Mouse (Mus musculus): ENCODE measurements around the gene Copz2. TPM values are rescaled to one million over a fixed set of nuclear protein-coding genes. Genes with fewer than 3 reads are reported as not detected.
"Not testable (repeated sequence)": the region's sequence is repeated elsewhere in the genome, so short reads cannot be mapped to it uniquely, and the experiment has no call there.

The Copz2 gene
- polyA plus RNA-seq (2012; ENCODE audit: insufficient read depth, insufficient read length, low replicate concordance, missing spikeins) = not detected in 2 replicates

DNA sequence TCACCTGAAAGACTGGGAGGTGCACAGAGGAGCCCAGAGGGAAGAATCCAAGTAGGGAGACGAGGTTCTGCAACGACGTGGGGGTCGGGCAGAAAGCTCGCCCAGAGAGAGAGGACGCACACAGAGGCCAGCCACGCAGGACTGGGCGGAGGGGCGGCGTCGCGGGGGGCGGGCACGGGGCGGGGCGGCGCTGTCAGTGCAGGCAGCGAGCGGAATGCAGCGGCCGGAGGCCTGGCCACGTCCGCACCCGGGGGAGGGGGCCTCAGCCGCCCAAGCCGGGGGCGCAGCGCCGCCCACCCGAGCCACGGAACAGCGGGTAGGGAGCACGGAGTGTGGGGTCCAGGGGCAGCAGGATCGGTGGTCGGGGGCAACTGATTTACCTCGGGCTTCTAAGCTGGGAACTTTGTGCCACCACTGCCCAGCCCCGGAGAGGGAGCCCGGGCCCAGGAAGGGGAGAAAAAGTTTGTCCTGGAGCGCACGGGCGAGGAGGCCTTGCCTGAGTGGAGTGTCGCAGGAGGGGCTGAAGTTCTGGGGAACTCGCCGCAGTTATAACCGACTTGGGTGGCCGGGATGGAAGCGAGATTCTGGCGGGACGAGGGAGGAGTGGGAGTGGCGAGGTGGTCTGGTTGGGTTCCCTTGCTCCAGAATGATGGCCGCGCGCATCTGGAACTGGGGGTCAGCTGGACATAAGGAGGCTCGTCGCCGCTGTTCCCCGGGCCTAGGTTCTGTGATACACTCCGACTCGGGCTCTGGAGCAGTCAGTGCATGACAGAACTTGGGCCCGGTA is at the start of gene Copz2:
Gene Copz2, plus strand, starts transcription at position 190 of the 787 bp plus-strand sequence.
- peaks cover 9% of the 10 kb centered on the region for H3K4me1 ChIP-seq (ENCODE audit: control insufficient read depth, insufficient read depth, low read length)
- WGBS = 3% methylated on average over 49 of the region's 60 CpGs
- TF ChIP-seq POLR2A (IDR thresholded peaks at IDR 0.05; ENCODE audit: insufficient read depth, low read depth, low read length) (no peak), CTCF (IDR thresholded peaks at IDR 0.05; ENCODE audit: insufficient read depth, low read depth, low read length) (no peak)
- peak within 1 kb of the TSS; percentile 37 for H3K4me3 ChIP-seq (ENCODE audit: insufficient read depth, low read depth, low read length)
- H3K27ac ChIP-seq (ENCODE audit: insufficient read depth, low read depth, low read length) = no peak within 1 kb of the TSS

DNA sequence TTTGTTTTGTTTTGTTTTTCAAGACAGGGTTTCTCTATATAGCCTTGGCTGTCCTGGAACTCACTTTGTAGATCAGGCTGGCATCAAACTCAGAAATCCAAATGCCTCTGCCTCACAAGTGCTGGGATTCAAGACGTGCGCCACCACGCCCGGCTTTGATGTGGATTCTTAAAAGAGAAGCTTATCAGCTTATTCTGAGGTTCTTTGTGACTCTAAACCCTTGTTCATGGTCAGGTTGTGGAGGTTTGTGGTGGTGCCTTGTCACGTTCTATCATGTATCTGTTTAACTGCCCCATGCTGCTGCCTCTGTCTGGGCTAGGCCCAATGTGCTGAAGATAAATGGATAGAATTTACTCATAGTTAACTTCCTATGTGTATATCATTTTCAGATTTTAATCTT is 44.1 kb upstream of the Copz2 start:
- 94% methylated on average over 5 of the region's 5 CpGs for WGBS
- Histone ChIP-seq H3K27ac (ENCODE audit: insufficient read depth, low read depth, low read length) (no peak overlapping the region), H3K4me1 (ENCODE audit: control insufficient read depth, insufficient read depth, low read length) (no peaks in the 10 kb centered on the region), H3K4me3 (ENCODE audit: insufficient read depth, low read depth, low read length) (no peak overlapping the region)
- TF ChIP-seq POLR2A (IDR thresholded peaks at IDR 0.05; ENCODE audit: insufficient read depth, low read depth, low read length) (no peak), CTCF (IDR thresholded peaks at IDR 0.05; ENCODE audit: insufficient read depth, low read depth, low read length) (no peak)

DNA sequence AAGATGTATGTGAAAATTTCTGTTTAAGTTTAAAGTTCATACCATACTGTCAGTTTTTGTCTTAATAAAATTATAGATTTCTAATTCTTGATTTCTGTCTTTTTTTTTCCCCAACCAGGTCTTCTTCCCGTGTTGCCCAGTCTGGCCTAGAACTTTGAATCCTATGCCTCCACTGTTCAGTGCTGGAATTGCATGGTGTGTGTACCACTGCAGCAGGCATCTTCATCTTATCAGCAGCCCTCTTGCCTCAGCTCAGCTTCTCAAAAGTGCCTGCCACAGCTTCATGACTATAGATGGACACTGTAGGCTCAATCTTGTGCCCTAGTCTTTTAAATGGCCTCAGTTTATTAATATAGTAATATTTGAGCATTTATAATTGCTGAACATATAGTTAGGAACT is 41.6 kb upstream of the Copz2 start:
- TF ChIP-seq CTCF (IDR thresholded peaks at IDR 0.05; ENCODE audit: insufficient read depth, low read depth, low read length) (no peak), POLR2A (IDR thresholded peaks at IDR 0.05; ENCODE audit: insufficient read depth, low read depth, low read length) (no peak)
- Histone ChIP-seq H3K27ac (ENCODE audit: insufficient read depth, low read depth, low read length) (no peak overlapping the region), H3K4me3 (ENCODE audit: insufficient read depth, low read depth, low read length) (no peak overlapping the region), H3K4me1 (ENCODE audit: control insufficient read depth, insufficient read depth, low read length) (no peaks in the 10 kb centered on the region)
- WGBS = 10% methylated on average over 1 of the region's 1 CpGs

DNA sequence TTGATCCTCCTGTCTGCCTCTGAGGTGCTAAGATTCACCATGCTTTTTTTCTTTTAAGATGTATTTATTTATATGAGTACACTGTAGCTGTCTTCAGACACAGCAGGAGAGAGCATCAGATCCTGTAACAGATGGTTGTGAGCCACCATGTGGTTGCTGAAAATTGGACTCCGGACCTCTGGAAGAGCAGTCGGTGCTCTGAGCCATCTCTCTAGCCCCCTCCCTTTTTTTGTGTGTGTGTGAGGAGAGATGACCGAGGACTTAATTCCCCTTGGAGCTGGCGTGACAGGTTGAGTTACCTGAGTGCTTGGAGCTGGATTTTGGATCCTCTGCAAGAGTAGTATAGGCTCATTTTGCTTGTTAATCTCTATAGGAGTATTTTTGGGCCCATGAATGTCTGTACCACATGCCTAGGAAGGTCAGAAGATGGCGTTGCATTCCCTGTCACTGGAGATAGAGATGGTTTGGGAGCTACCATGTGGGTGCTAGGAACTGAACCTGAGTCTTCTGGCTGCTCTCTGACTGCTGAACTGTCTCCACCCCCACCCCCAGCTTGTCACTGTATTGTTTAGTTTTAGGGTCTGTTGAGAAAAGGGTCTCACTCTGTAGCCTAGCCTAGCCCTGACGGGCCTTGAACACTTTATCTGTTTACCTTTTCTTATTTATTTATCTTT is 40.0 kb upstream of the Copz2 start:
- H3K4me1 ChIP-seq (ENCODE audit: control insufficient read depth, insufficient read depth, low read length) = no peaks in the 10 kb centered on the region
- WGBS = 87% methylated on average over 6 of the region's 6 CpGs
- no peak overlapping the region for H3K4me3 ChIP-seq (ENCODE audit: insufficient read depth, low read depth, low read length)
- H3K27ac ChIP-seq (ENCODE audit: insufficient read depth, low read depth, low read length) = no peak overlapping the region
- TF ChIP-seq CTCF (IDR thresholded peaks at IDR 0.05; ENCODE audit: insufficient read depth, low read depth, low read length) (no peak), POLR2A (IDR thresholded peaks at IDR 0.05; ENCODE audit: insufficient read depth, low read depth, low read length) (no peak)

GRCm38 (mm10) chr11:96811188-96811587 is 38.5 kb upstream of the Copz2 start:
- H3K4me3 ChIP-seq (ENCODE audit: insufficient read depth, low read depth, low read length); H3K27ac ChIP-seq (ENCODE audit: insufficient read depth, low read depth, low read length); H3K4me1 ChIP-seq (ENCODE audit: control insufficient read depth, insufficient read depth, low read length): not testable (repeated sequence)
- WGBS = 70% methylated on average over 1 of the region's 1 CpGs

- H3K27ac ChIP-seq (ENCODE audit: insufficient read depth, low read depth, low read length) = no peak overlapping the region
- TF ChIP-seq CTCF (IDR thresholded peaks at IDR 0.05; ENCODE audit: insufficient read depth, low read depth, low read length) (no peak), POLR2A (IDR thresholded peaks at IDR 0.05; ENCODE audit: insufficient read depth, low read depth, low read length) (no peak)
- no peak overlapping the region for H3K4me3 ChIP-seq (ENCODE audit: insufficient read depth, low read depth, low read length)
- 86% methylated on average over 4 of the region's 4 CpGs for WGBS
- H3K4me1 ChIP-seq (ENCODE audit: control insufficient read depth, insufficient read depth, low read length) = peaks cover 9% of the 10 kb centered on the region; the same call in 1 of the 2 replicates
These were observed 36.2 kb upstream of the Copz2 start for GRCm38 (mm10) chr11:96813455-96813854.

- no peak for TF ChIP-seq POLR2A (IDR thresholded peaks at IDR 0.05; ENCODE audit: insufficient read depth, low read depth, low read length)
- no peak for TF ChIP-seq CTCF (IDR thresholded peaks at IDR 0.05; ENCODE audit: insufficient read depth, low read depth, low read length)
- Histone ChIP-seq H3K4me1 (ENCODE audit: control insufficient read depth, insufficient read depth, low read length) (peaks cover 13% of the 10 kb centered on the region), H3K4me3 (ENCODE audit: insufficient read depth, low read depth, low read length) (no peak overlapping the region), H3K27ac (ENCODE audit: insufficient read depth, low read depth, low read length) (no peak overlapping the region)
- 91% methylated on average over 5 of the region's 5 CpGs for WGBS
These were observed 35.8 kb upstream of the Copz2 start for GRCm38 (mm10) chr11:96813920-96814319.

DNA sequence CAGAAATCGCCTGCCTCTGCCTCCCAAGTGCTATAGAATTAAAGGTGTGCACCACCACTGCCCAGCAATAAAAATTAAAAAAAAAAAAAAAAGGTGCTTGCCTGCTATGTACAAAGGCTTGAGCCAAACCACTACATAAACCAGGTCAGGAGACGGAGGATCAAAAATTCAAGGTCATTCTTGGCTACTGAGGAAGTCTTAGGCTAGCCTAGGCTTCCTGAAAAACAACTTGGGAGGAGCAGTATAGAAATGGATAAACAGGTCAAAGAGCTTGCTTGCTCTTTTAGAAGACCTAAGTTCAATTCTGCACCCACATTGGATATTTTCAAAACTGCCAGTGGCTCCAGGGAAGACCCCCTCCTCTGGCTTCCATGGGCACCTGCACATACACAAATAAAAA is 35.2 kb upstream of the Copz2 start:
- peaks cover 19% of the 10 kb centered on the region for H3K4me1 ChIP-seq (ENCODE audit: control insufficient read depth, insufficient read depth, low read length)
- TF ChIP-seq POLR2A (IDR thresholded peaks at IDR 0.05; ENCODE audit: insufficient read depth, low read depth, low read length) (no peak), CTCF (IDR thresholded peaks at IDR 0.05; ENCODE audit: insufficient read depth, low read depth, low read length) (no peak)
- WGBS = 89% methylated on average over 2 of the region's 2 CpGs
- no peak overlapping the region for H3K4me3 ChIP-seq (ENCODE audit: insufficient read depth, low read depth, low read length)
- H3K27ac ChIP-seq (ENCODE audit: insufficient read depth, low read depth, low read length) = no peak overlapping the region

DNA sequence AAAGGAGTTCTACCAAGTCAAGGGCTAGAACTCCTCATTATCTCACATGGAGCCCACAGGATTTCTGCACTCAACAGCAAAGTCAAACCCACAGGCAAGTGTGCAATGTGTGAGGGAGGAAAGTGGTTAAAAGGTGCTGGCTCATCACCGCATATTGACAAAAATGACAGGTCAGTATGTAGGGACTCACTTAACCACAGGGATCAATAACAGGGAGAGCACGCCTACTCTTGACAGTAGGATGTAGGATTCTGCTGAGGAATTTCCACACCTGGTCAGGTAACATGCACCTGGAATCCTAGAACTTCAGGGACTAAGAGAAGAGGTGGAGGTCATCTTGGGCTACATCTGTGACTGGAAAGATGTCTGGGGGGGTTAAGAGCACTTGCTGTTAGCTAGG is 33.8 kb upstream of the Copz2 start:
- TF ChIP-seq CTCF (IDR thresholded peaks at IDR 0.05; ENCODE audit: insufficient read depth, low read depth, low read length) = no peak
- TF ChIP-seq POLR2A (IDR thresholded peaks at IDR 0.05; ENCODE audit: insufficient read depth, low read depth, low read length) = no peak
- 92% methylated on average over 2 of the region's 2 CpGs for WGBS
- Histone ChIP-seq H3K4me3 (ENCODE audit: insufficient read depth, low read depth, low read length) (no peak overlapping the region), H3K4me1 (ENCODE audit: control insufficient read depth, insufficient read depth, low read length) (peaks cover 22% of the 10 kb centered on the region), H3K27ac (ENCODE audit: insufficient read depth, low read depth, low read length) (no peak overlapping the region)

All from olfactory bulb, adult 2 months (tissue).